Mouse (Mus musculus): ENCODE data around the gene Wdr78. TPM values are rescaled to one million over a fixed set of nuclear protein-coding genes. Genes with fewer than 3 reads are reported as not detected.
A peak's percentile ranks its signal among the peaks of the same experiment; 100 is the strongest.

Wdr78 gene
- polyA plus RNA-seq, 1 experiment = 4.1 TPM

GRCm38 (mm10) chr4:103123086-103123485 lies 8.7 kb upstream of the Wdr78 start:
- WGBS = 44% methylated on average over 2 of the region's 2 CpGs
- Histone ChIP-seq H3K4me3 (replicated peaks; ENCODE audit: insufficient read depth, low read depth, low read length) (no peak overlapping the region), H3K4me1 (ENCODE audit: control insufficient read depth, insufficient read depth, low read length) (0 out of 2 replicates have a peak, but pooled peaks cover 2% of the 10 kb centered on the region), H3K27ac (ENCODE audit: insufficient read depth, low read length) (no peak overlapping the region), H3K27me3 (ENCODE audit: control insufficient read depth, insufficient read depth, low read length) (no peaks in the 10 kb centered on the region)
- no peak for TF ChIP-seq CTCF (IDR thresholded peaks at IDR 0.05; ENCODE audit: borderline replicate concordance, insufficient read depth, low read depth, low read length)
- no peak for TF ChIP-seq POLR2A (IDR thresholded peaks at IDR 0.05; ENCODE audit: borderline replicate concordance, insufficient read depth, low read length)
- no peak for DNase-seq

GRCm38 (mm10) chr4:103120874-103121389 lies 6.6 kb upstream of the Wdr78 start:
- WGBS = 77% methylated on average over 9 of the region's 9 CpGs
- TF ChIP-seq POLR2A (IDR thresholded peaks at IDR 0.05; ENCODE audit: borderline replicate concordance, insufficient read depth, low read length) = no peak
- no peak for TF ChIP-seq CTCF (IDR thresholded peaks at IDR 0.05; ENCODE audit: borderline replicate concordance, insufficient read depth, low read depth, low read length)
- Histone ChIP-seq H3K4me3 (replicated peaks; ENCODE audit: insufficient read depth, low read depth, low read length) (no peak overlapping the region), H3K27ac (ENCODE audit: insufficient read depth, low read length) (no peak overlapping the region), H3K27me3 (ENCODE audit: control insufficient read depth, insufficient read depth, low read length) (no peaks in the 10 kb centered on the region), H3K4me1 (ENCODE audit: control insufficient read depth, insufficient read depth, low read length) (0 out of 2 replicates have a peak, but pooled peaks cover 2% of the 10 kb centered on the region)
- DNase-seq = no peak

- TF ChIP-seq CTCF (IDR thresholded peaks at IDR 0.05; ENCODE audit: borderline replicate concordance, insufficient read depth, low read depth, low read length) (no peak), POLR2A (IDR thresholded peaks at IDR 0.05; ENCODE audit: borderline replicate concordance, insufficient read depth, low read length) (no peak)
- H3K27ac ChIP-seq (ENCODE audit: insufficient read depth, low read length) = no peak overlapping the region
- H3K4me1 ChIP-seq (ENCODE audit: control insufficient read depth, insufficient read depth, low read length) = peaks cover 4% of the 10 kb centered on the region; the same call in 1 of the 2 replicates
- no peaks in the 10 kb centered on the region for H3K27me3 ChIP-seq (ENCODE audit: control insufficient read depth, insufficient read depth, low read length)
- WGBS = 43% methylated on average over 3 of the region's 3 CpGs
- H3K4me3 ChIP-seq (replicated peaks; ENCODE audit: insufficient read depth, low read depth, low read length) = no peak overlapping the region
- no peak for DNase-seq
These were observed 6.0 kb upstream of the Wdr78 start for GRCm38 (mm10) chr4:103120395-103120794.

GRCm38 (mm10) chr4:103120028-103120384 lies 5.7 kb upstream of the Wdr78 start:
- H3K27me3 ChIP-seq (ENCODE audit: control insufficient read depth, insufficient read depth, low read length) = no peaks in the 10 kb centered on the region
- peak overlapping the region; percentile 89 for H3K4me3 ChIP-seq (replicated peaks; ENCODE audit: insufficient read depth, low read depth, low read length)
- no peak overlapping the region for H3K27ac ChIP-seq (ENCODE audit: insufficient read depth, low read length)
- TF ChIP-seq CTCF (IDR thresholded peaks at IDR 0.05; ENCODE audit: borderline replicate concordance, insufficient read depth, low read depth, low read length) = no peak
- TF ChIP-seq POLR2A (IDR thresholded peaks at IDR 0.05; ENCODE audit: borderline replicate concordance, insufficient read depth, low read length) = no peak
- WGBS = 20% methylated on average over 4 of the region's 4 CpGs
- H3K4me1 ChIP-seq (ENCODE audit: control insufficient read depth, insufficient read depth, low read length) = peaks cover 5% of the 10 kb centered on the region; the same call in 1 of the 2 replicates
- DNase-seq = no peak

GRCm38 (mm10) chr4:103119229-103120027 lies 5.1 kb upstream of the Wdr78 start:
- peak; percentile 81 for DNase-seq
- Histone ChIP-seq H3K27me3 (ENCODE audit: control insufficient read depth, insufficient read depth, low read length) (no peaks in the 10 kb centered on the region), H3K27ac (ENCODE audit: insufficient read depth, low read length) (peak overlapping the region; percentile 65), H3K4me1 (ENCODE audit: control insufficient read depth, insufficient read depth, low read length) (peaks cover 5% of the 10 kb centered on the region; the same call in 1 of the 2 replicates), H3K4me3 (replicated peaks; ENCODE audit: insufficient read depth, low read depth, low read length) (peak overlapping the region; percentile 89)
- under 1% methylated on average over 94 of the region's 111 CpGs for WGBS
- TF ChIP-seq CTCF (IDR thresholded peaks at IDR 0.05; ENCODE audit: borderline replicate concordance, insufficient read depth, low read depth, low read length) (no peak), POLR2A (IDR thresholded peaks at IDR 0.05; ENCODE audit: borderline replicate concordance, insufficient read depth, low read length) (peak; percentile 40; the same call in 1 of the 2 replicates)

GRCm38 (mm10) chr4:103118888-103119228 lies 4.5 kb upstream of the Wdr78 start:
- H3K27me3 ChIP-seq (ENCODE audit: control insufficient read depth, insufficient read depth, low read length) = no peaks in the 10 kb centered on the region
- WGBS = under 1% methylated on average over 15 of the region's 15 CpGs
- H3K4me1 ChIP-seq (ENCODE audit: control insufficient read depth, insufficient read depth, low read length) = peaks cover 5% of the 10 kb centered on the region; the same call in 1 of the 2 replicates
- no peak for DNase-seq
- TF ChIP-seq POLR2A (IDR thresholded peaks at IDR 0.05; ENCODE audit: borderline replicate concordance, insufficient read depth, low read length) (no peak), CTCF (IDR thresholded peaks at IDR 0.05; ENCODE audit: borderline replicate concordance, insufficient read depth, low read depth, low read length) (no peak)
- peak overlapping the region; percentile 65; the same call in 1 of the 2 replicates for H3K27ac ChIP-seq (ENCODE audit: insufficient read depth, low read length)
- H3K4me3 ChIP-seq (replicated peaks; ENCODE audit: insufficient read depth, low read depth, low read length) = peak overlapping the region; percentile 89

DNA sequence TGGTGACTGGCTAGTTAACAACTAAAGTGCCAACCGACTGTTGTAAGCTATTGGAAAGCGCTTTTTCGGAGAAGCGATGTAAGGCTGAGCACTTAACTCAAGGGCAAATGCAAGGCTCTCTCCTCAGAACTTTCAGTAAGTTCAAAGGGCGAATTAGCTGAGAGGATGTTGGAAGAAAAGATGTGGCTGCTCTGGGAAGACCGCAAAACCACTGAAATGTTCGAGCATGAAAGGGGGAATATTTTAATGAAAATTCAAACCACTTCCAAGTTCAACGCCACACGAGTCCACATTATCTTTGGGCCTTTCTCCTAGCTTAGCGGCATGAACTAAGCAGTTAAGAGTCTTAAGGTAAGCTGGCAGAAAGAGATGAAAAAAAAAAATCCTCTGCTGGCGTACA lies 953 bp downstream of the Wdr78 start:
- 4% methylated on average over 11 of the region's 11 CpGs for WGBS
- H3K27ac ChIP-seq (ENCODE audit: insufficient read depth, low read length) = no peak overlapping the region

DNA sequence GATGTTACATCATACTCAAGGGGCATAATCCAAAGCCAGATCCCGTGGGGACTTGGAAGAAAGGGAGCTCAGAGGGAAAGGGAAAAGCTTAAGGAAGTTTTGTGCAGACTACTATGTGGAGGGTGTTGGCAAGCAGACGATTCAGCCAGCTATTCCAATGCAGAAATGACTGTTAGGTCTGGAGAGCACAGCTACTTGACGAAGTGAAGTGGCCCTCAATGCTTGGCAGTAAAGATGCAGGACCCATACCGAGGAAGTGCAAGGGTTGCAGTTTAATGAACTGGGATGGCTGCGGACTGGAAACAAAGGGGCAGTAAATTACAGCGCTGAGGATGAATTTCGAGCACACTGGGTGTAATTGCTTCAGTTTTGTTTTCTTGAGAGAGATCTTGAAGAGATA lies 1.7 kb downstream of the Wdr78 start:
- Histone ChIP-seq H3K27ac (ENCODE audit: insufficient read depth, low read length) (no peak overlapping the region), H3K4me3 (replicated peaks; ENCODE audit: insufficient read depth, low read depth, low read length) (no peak overlapping the region)

More for the DNA sequence above, 953 bp downstream of the Wdr78 start:
- TF ChIP-seq POLR2A (IDR thresholded peaks at IDR 0.05; ENCODE audit: borderline replicate concordance, insufficient read depth, low read length) (no peak), CTCF (IDR thresholded peaks at IDR 0.05; ENCODE audit: borderline replicate concordance, insufficient read depth, low read depth, low read length) (no peak)
- Histone ChIP-seq H3K4me1 (ENCODE audit: control insufficient read depth, insufficient read depth, low read length) (peaks cover 3% of the 10 kb centered on the region; the same call in 1 of the 2 replicates), H3K27me3 (ENCODE audit: control insufficient read depth, insufficient read depth, low read length) (no peaks in the 10 kb centered on the region), H3K4me3 (replicated peaks; ENCODE audit: insufficient read depth, low read depth, low read length) (no peak overlapping the region)
- DNase-seq = no peak

More for the DNA sequence above, 1.7 kb downstream of the Wdr78 start:
- DNase-seq = no peak
- no peak for TF ChIP-seq POLR2A (IDR thresholded peaks at IDR 0.05; ENCODE audit: borderline replicate concordance, insufficient read depth, low read length)
- WGBS = 23% methylated on average over 7 of the region's 7 CpGs
- no peaks in the 10 kb centered on the region for H3K27me3 ChIP-seq (ENCODE audit: control insufficient read depth, insufficient read depth, low read length)
- H3K4me1 ChIP-seq (ENCODE audit: control insufficient read depth, insufficient read depth, low read length) = peaks cover 3% of the 10 kb centered on the region; the same call in 1 of the 2 replicates

All from cerebellum, adult 2 months (tissue).